Mouse (Mus musculus) heart, embryonic 14.5 days (tissue): ENCODE results near the gene Hs2st1. TPM values are rescaled to one million over a fixed set of nuclear protein-coding genes. Genes with fewer than 3 reads are reported as not detected.

Experiments used
- ATAC-seq: fragments of 200-750 bp; cut with Nextera tagmentation; 2 replicates; pipeline ENCODE4 v1.8.0; 2017; ENCODE audit warnings: low read depth, moderate TSS enrichment; ENCODE audit not compliant: insufficient number of reproducible peaks, insufficient read depth, low FRiP score
- H3K27ac ChIP-seq, 2 experiments: fragments of 200-500 bp in 1 of 2; fragments of 300-500 bp in 1 of 2; sonication (generic) in 1 of 2; replicated peaks in 1 of 2; 2 replicates each; pipeline ENCODE4 v1.5.1; 2012 to 2014; ENCODE audit warnings: low read depth in 2 of 2, low read length in 2 of 2, control low read depth in 1 of 2, mild to moderate bottlenecking in 1 of 2, mixed read lengths in 1 of 2; ENCODE audit not compliant: control insufficient read depth in 1 of 2, insufficient read depth in 1 of 2
- H3K27me3 ChIP-seq: fragments of 300-500 bp; sonication (generic); 2 replicates; pipeline ENCODE4 v1.6.1; 2014; ENCODE audit warnings: mild to moderate bottlenecking, low read length, control low read depth; ENCODE audit not compliant: control insufficient read depth, insufficient read depth
- H3K36me3 ChIP-seq: fragments of 300-500 bp; sonication (generic); 2 replicates; pipeline ENCODE4 v1.6.1; 2014; ENCODE audit warnings: mild to moderate bottlenecking, control low read depth, low read length, mixed read lengths; ENCODE audit not compliant: control insufficient read depth, insufficient read depth
- H3K4me1 ChIP-seq, 2 experiments: fragments of 200-500 bp in 1 of 2; fragments of 300-500 bp in 1 of 2; sonication (generic) in 1 of 2; 2 replicates each; pipeline ENCODE4 v1.6.1; 2012 to 2014; ENCODE audit warnings: low read length in 2 of 2, control low read depth in 1 of 2, mixed read lengths in 1 of 2; ENCODE audit not compliant: control insufficient read depth in 2 of 2, insufficient read depth in 2 of 2
- H3K4me2 ChIP-seq: fragments of 300-500 bp; sonication (generic); 2 replicates; pipeline ENCODE4 v1.6.1; 2014; ENCODE audit warnings: mild to moderate bottlenecking, low read length
- H3K4me3 ChIP-seq, 2 experiments: fragments of 200-500 bp in 1 of 2; fragments of 300-500 bp in 1 of 2; sonication (generic) in 1 of 2; 2 replicates each; pipeline ENCODE4 v1.5.1; 2012 to 2014; ENCODE audit warnings: low read length in 2 of 2, mild to moderate bottlenecking in 2 of 2, control low read depth in 1 of 2, low read depth in 1 of 2, moderate library complexity in 1 of 2; ENCODE audit not compliant: control insufficient read depth in 1 of 2, insufficient read depth in 1 of 2
- H3K9ac ChIP-seq: fragments of 300-500 bp; sonication (generic); 2 replicates; pipeline ENCODE4 v1.6.1; 2014; ENCODE audit warnings: mild to moderate bottlenecking, low read length
- H3K9me3 ChIP-seq: fragments of 300-500 bp; sonication (generic); 2 replicates; pipeline ENCODE4 v1.6.1; 2016; ENCODE audit warnings: low read length, control low read depth; ENCODE audit not compliant: control insufficient read depth
- WGBS: fragments of 180-500 bp; shearing (Covaris S2); extraction: QIAGEN DNeasy Blood & Tissue Kit; methylation state at CpG from one replicate; pipeline ENCODE4 v1.1.7; 2014; 5-methylcytosine and 5-hydroxymethylcytosine counted together
- polyA plus RNA-seq: library from polyadenylated mRNA; unstranded; fragments of >200 nt; fragmentation: Nextera tagmentation; extraction: Ambion mirVana; gene quantifications from 2 replicates; pipeline ENCODE4 v1.2.1, GENCODE M21; 2014

Gene Hs2st1
- polyA plus RNA-seq, 1 experiment from 2014 or later, result 8.6 TPM

DNA sequence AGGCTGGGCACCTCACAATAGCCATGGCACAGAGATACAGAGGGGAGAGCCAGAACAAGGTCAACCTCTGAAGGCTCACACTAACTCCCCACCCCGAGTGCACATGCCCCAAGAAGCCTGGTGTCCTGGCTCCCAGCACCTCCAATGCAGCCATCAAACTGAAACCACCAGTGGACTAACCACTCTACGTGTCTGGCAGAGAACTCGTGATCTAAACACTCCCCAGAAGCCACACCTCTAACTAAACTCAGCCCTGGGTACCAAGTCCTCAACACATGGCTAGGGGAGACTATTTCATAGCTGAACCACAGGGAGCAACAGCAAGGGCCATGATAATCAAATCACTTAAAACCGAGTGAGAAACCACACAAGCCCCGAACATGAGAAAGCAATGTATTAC lies 11.7 kb downstream of the Hs2st1 start:
- Histone ChIP-seq H3K27me3 (no peaks in the 10 kb centered on the region), H3K4me1 (peaks cover 16 to 27% of the 10 kb centered on the region in 2 experiments), H3K27ac (no peak overlapping the region), H3K36me3 (no peaks in the 10 kb centered on the region), H3K9ac (no peak overlapping the region), H3K9me3 (no peaks in the 10 kb centered on the region), H3K4me3 (no peak overlapping the region), H3K4me2 (no peak overlapping the region)
- no peak for ATAC-seq
- WGBS, result 55% methylated on average over 5 of the region's 5 CpGs

GRCm38 (mm10) chr3:144556625-144557324 lies 13.2 kb downstream of the Hs2st1 start:
- Histone ChIP-seq H3K27me3 (no peaks in the 10 kb centered on the region), H3K9ac (peak overlapping the region; percentile 43), H3K9me3 (no peaks in the 10 kb centered on the region), H3K27ac (no peak overlapping the region), H3K4me2 (peak overlapping the region; percentile 58), H3K4me3 (peak overlapping the region; percentile 18 to 24; a peak in 2 of 4 replicates), H3K36me3 (no peaks in the 10 kb centered on the region), H3K4me1 (peaks cover 16 to 24% of the 10 kb centered on the region in 2 experiments)
- WGBS, result 16% methylated on average over 16 of the region's 16 CpGs
- no peak for ATAC-seq

GRCm38 (mm10) chr3:144555144-144555543 lies 14.8 kb downstream of the Hs2st1 start:
- Histone ChIP-seq H3K4me1 (peaks cover 14 to 23% of the 10 kb centered on the region in 2 experiments), H3K27me3 (no peaks in the 10 kb centered on the region), H3K9me3 (no peaks in the 10 kb centered on the region), H3K27ac (no peak overlapping the region), H3K4me3 (no peak overlapping the region), H3K36me3 (no peaks in the 10 kb centered on the region), H3K4me2 (no peak overlapping the region), H3K9ac (no peak overlapping the region)
- WGBS, result 94% methylated on average over 7 of the region's 7 CpGs
- no peak for ATAC-seq

- Histone ChIP-seq H3K4me2 (no peak overlapping the region), H3K4me1 (peaks cover 14 to 23% of the 10 kb centered on the region in 2 experiments), H3K36me3 (no peaks in the 10 kb centered on the region), H3K9me3 (no peaks in the 10 kb centered on the region), H3K27me3 (no peaks in the 10 kb centered on the region), H3K4me3 (no peak overlapping the region), H3K27ac (no peak overlapping the region), H3K9ac (no peak overlapping the region)
- 74% methylated on average over 9 of the region's 9 CpGs for WGBS
- ATAC-seq, result no peak
Measured at GRCm38 (mm10) chr3:144554503-144554902, 15.5 kb downstream of the Hs2st1 start.

DNA sequence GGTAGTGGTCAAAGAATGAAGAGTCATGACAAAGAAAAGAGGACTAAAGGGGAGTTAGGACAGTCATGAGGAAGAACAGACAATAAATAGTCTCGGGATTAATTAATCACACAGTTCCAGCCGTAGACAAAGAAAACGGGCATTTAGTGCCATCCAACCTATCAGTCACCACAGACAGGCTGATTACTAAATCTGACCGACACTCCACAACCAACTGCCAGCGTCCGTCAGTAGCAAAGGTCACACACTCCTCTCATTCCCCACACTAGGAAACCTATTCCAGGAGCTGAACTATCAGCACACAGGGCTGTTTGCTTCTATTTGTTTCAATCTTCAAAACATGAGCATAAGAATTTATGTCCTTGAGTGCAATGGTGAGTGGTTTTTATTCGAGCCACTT lies 16.0 kb downstream of the Hs2st1 start:
- ATAC-seq, result no peak
- Histone ChIP-seq H3K36me3 (no peaks in the 10 kb centered on the region), H3K9ac (no peak overlapping the region), H3K4me2 (no peak overlapping the region), H3K27ac (no peak overlapping the region), H3K9me3 (no peaks in the 10 kb centered on the region), H3K4me1 (peaks cover 14 to 23% of the 10 kb centered on the region in 2 experiments), H3K4me3 (no peak overlapping the region), H3K27me3 (no peaks in the 10 kb centered on the region)
- 45% methylated on average over 7 of the region's 7 CpGs for WGBS

DNA sequence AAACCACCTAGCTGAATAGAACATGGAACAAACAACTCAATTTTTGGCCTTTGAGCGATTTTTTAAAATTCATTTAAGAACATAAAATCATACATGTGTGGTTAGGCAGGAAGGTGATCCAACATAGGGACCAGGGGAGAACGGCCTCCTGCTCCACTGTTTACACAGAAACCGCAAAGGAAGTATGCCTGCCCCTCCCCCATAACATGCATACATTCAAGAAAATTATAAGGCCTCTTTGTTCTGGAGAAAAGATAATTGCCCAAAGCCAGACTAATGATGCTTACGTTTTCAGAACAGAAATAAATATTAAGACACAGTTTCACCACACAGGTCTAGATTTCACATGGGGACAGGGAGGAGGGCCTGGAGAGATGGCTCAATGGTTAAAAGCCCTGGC lies 18.6 kb downstream of the Hs2st1 start:
- no peaks in the 10 kb centered on the region for H3K9me3 ChIP-seq
- no peaks in the 10 kb centered on the region for H3K27me3 ChIP-seq
- H3K36me3 ChIP-seq, result no peaks in the 10 kb centered on the region
- H3K9ac ChIP-seq, result no peak overlapping the region
- no peak overlapping the region for H3K4me3 ChIP-seq
- no peak overlapping the region for H3K4me2 ChIP-seq
- no peak overlapping the region for H3K27ac ChIP-seq
- no peak for ATAC-seq
- H3K4me1 ChIP-seq, result peaks cover 4 to 9% of the 10 kb centered on the region in 2 experiments
- WGBS, result 76% methylated on average over 4 of the region's 4 CpGs

- WGBS, result 83% methylated on average over 5 of the region's 5 CpGs
- Histone ChIP-seq H3K9me3 (no peaks in the 10 kb centered on the region), H3K27ac (no peak overlapping the region), H3K27me3 (no peaks in the 10 kb centered on the region), H3K4me1 (peaks cover 4 to 13% of the 10 kb centered on the region in 2 experiments), H3K4me2 (no peak overlapping the region), H3K9ac (no peak overlapping the region), H3K4me3 (no peak overlapping the region), H3K36me3 (no peaks in the 10 kb centered on the region)
- no peak for ATAC-seq
Measured at GRCm38 (mm10) chr3:144550659-144551058, 19.3 kb downstream of the Hs2st1 start.

GRCm38 (mm10) chr3:144550036-144550435 lies 19.9 kb downstream of the Hs2st1 start:
- H3K4me2 ChIP-seq, result no peak overlapping the region
- 89% methylated on average over 5 of the region's 5 CpGs for WGBS
- no peaks in the 10 kb centered on the region for H3K9me3 ChIP-seq
- no peak overlapping the region for H3K27ac ChIP-seq
- ATAC-seq, result no peak
- H3K4me1 ChIP-seq, result peaks cover 4 to 18% of the 10 kb centered on the region in 2 experiments
- H3K27me3 ChIP-seq, result no peaks in the 10 kb centered on the region
- H3K4me3 ChIP-seq, result no peak overlapping the region
- no peak overlapping the region for H3K9ac ChIP-seq
- H3K36me3 ChIP-seq, result no peaks in the 10 kb centered on the region
